Mouse (Mus musculus) c-Kit-positive CD71-negative TER-119-negative erythroid progenitor cells, embryonic 14.5 days (primary cell): ENCODE measurements at regions not wholly inside any gene's neighbourhood (a gene's known extent, or its start where the extent isn't known, plus 50 kb on each side); places are given as distances from the start of the nearest gene placed in this dataset.

Experiments used
- DNase-seq: peaks from one replicate; pipeline ENCODE4 v3.0.0-alpha.2; 2013; ENCODE audit warnings: low read depth

DNA sequence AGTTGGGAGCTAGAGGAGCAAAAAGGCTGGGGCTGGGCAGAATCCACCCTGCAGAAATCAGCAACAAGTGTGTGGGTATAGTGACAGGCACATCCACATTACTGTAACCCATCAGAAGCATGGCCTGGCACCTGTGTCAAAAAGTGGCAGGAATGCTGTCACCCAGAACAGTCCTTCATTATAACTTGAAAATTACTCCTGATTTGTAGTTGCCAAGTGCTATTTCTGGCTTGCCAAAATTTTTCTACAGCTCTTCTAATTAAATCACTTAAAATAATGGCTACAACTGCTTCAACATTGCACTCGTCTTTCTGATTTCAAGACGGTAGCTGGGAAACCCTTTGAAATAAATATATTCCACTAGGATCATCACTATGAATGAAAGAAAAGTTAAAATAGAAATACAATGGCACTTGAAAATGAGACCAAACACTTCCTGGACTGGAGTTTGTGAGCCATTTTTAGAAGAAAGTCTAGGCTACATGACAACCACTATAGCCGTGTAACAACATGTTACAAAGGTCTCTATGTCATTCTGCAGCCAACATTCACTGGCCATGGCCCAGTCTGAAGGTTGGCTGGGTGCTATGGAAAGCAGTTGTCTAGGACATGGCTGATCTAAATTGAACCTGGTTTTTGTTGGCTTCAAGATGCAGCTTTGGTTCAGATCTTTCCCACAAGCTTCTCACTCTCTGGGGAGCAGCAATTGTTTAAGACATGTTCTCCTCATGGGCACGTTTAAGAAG lies 190.6 kb upstream of the Tapt1 start:
- DNase-seq: no peak

DNA sequence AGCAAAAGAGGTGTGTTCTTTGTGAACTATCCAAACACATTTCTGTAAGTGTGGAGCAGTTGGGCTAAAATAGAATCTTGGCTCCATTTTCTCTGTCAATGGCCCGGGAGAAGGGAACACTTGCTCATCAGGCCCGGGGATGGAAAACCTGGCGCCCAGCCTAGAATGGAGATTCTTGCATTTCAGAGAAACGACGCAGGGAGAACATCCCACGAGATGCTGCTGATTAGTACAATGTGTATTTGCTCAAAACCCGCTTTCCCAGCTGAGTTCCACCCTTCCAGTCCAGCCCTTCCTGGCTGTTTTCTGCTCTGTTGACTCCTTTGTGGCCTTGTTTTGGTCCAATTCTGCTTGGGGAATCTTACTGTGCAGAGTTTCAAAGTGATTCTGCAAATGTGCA lies 188.0 kb upstream of the Tapt1 start:
- no peak for DNase-seq

DNA sequence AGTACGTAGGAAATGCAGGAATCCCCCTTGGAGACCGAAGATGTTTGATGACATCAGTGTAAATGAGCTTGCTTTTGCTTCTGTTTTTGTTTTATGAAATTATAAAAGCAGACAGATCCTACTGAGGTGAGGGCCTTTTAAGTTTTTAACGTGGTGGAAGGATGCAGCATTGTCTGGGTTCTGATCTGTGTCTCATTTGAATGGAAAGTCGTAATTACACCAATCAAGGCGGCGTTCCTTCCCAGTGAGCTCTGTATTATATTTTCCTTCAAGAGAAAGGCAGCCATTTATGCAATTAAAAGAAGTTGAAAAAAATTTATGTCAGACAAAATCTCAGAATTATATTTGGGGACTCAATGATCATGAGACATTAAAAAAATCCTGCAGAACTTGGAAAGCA lies 176.9 kb upstream of the Tapt1 start:
- DNase-seq: no peak

- no peak for DNase-seq
These were observed 174.3 kb upstream of the Tapt1 start for GRCm38 (mm10) chr5:44400573-44401332.

GRCm38 (mm10) chr5:44387237-44387810 lies 160.9 kb upstream of the Tapt1 start:
- no peak for DNase-seq

- DNase-seq: no peak
These were observed 159.8 kb upstream of the Tapt1 start for GRCm38 (mm10) chr5:44386176-44386575.

DNA sequence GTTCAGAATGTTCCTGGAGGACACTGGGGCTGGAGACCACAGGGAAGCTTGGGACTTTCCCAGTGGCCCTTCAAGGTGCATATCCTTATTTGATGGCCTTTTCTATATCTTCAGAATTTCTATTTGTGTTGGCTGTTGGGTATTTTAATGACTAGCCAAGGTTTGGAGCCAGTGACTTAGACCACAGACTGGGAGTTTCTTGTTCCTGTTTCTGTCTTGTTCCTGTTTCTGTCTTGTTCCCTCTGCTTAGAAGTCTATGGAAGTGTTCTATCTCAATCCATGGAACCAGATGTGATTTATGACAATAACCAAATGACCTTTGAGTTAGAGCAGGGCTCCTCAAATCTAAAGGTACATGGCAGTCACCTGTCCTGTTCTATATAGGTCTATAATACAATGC lies 156.6 kb upstream of the Tapt1 start:
- no peak for DNase-seq

- DNase-seq: no peak
These were observed 143.6 kb upstream of the Tapt1 start for GRCm38 (mm10) chr5:44370006-44370405.

DNA sequence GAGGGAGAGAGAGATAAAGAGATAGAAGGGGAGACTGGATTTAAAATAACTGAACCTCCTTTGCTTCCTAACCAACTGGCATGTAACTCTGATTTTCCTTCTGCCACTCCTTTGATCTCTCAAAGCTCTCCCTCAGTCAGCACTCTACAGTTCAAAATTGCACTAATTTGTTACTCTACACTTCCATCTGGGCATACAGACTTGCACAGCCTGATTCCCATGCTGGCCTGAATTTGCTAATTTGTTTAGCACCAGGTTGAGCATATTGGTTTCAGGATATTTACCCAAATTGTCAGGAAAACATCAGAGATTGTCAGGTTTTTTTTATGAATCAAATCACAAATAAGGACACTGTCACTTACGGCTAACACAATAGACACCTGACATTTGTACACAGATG lies 125.9 kb upstream of the Tapt1 start:
- DNase-seq: no peak

DNA sequence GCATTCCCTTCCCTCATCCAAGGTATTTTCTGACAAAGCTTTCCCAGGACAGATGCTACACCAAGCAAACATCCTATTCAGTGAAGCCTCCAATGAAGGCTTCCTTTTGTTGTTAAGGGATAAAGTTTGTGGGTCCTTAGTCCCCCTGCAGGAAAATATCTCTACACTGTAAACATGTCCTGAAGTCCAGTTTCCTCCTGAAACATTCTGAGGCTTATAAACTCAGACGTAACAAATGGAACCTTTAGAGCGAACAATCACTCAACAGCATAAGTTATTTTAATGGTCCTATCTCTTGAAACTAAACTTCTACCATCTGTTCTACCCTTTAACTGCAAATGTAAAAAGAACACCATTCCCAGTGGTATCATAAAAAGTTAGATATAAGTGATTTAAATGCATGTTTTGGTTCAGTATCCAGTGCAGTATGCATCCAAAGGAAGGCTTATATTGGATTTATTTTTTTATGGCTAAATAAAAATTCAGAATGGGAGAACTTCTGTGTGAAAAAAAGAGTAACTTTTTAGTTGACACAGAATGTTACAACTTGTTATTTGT lies 115.1 kb upstream of the Tapt1 start:
- no peak for DNase-seq

DNA sequence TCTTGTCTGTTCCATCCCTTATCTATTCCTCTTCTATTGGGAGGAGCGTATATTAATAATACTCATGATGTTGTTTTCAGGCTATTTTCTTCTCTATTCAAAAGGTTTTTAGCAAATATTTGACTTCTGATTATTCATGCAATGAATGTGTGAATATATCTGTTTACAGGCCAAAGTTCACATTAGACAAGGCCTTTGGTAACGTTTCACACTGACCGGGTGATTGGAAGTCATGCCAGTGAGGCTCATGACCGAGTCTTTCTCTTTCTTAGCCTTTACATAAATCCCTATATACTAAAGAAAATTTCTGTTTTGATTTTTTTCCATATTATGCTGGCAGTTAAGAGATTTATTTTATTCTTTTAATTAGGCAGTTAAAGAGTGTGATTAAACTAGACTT lies 112.2 kb upstream of the Tapt1 start:
- no peak for DNase-seq

DNA sequence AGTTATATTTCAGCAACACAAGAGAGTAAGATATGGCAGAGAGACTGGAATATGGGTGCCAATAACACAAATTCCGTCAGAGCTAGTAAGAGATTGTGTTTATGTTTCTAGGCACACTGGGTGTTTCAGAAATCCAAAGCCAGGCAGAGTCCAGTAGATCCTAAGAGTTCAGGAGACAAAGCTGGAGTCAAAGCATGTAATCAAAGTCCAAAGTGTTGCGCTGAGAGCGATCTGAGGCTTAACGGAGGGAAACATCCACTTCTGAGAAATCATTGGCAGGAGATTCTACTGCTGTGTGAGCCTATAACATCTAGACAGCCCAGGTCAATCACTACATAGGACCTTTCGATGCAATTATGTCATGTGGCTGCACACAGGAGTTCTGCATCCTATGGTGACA lies 109.3 kb upstream of the Tapt1 start:
- no peak for DNase-seq

- DNase-seq: no peak
These were observed 93.2 kb upstream of the Tapt1 start for GRCm38 (mm10) chr5:44319626-44320025.

- no peak for DNase-seq
These were observed 80.5 kb upstream of the Tapt1 start for GRCm38 (mm10) chr5:44306769-44307557.

GRCm38 (mm10) chr5:44303886-44304855 lies 77.7 kb upstream of the Tapt1 start:
- DNase-seq: peak; percentile 40

DNA sequence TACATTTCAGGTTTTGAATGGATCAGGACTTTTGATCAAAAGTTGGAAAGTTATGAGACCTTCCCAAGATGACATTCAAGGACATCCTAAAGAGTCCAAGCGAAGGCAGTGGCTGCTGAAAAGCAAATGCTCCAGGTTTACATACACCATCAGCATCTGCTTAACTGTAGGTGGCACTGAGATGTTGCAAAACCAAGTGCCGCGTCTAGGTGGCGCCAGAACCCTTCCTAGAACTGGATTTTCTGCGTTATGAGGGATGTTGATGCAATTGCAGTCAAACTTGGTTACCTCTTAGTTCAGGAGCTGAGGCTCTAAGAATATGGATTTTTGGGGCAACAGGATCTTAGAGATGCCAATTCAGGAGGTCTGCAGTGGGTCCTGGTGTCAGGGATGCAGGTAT lies 58.0 kb upstream of the Tapt1 start:
- DNase-seq: peak; percentile 50
